Mouse (Mus musculus) CH12.LX (cell line): ENCODE measurements around the gene Pnldc1.

ENCODE experiments used
- CHD2 ChIP-seq: IDR thresholded peaks from 2 replicates; pipeline ENCODE4 v1.6.1; 2011; ENCODE audit warnings: low read length, improper control_type of control experiment
- CTCF ChIP-seq, 2 experiments: IDR thresholded peaks in 1 of 2; conservative IDR thresholded peaks in 1 of 2; 2 replicates each; pipeline ENCODE4 v1.5.1; 2011 to 2012; ENCODE audit warnings: low read depth in 2 of 2, low read length in 2 of 2, improper control_type of control experiment in 1 of 2, inconsistent platforms in 1 of 2, mild to moderate bottlenecking in 1 of 2, moderate library complexity in 1 of 2
- EP300 ChIP-seq: IDR thresholded peaks from 2 replicates; pipeline ENCODE4 v1.6.1; 2011; ENCODE audit warnings: low read length, improper control_type of control experiment
- GABPA ChIP-seq: IDR thresholded peaks from 2 replicates; pipeline ENCODE4 v1.6.1; 2012; ENCODE audit warnings: low read depth, low read length, improper control_type of control experiment, inconsistent platforms; ENCODE audit not compliant: insufficient replicate concordance
- MYC ChIP-seq: IDR thresholded peaks from 2 replicates; pipeline ENCODE4 v1.6.1; 2011; ENCODE audit warnings: low read depth, mild to moderate bottlenecking, improper control_type of control experiment, low read length
- POLR2A ChIP-seq: IDR thresholded peaks from 2 replicates; pipeline ENCODE4 v1.6.1; 2011; ENCODE audit warnings: low read depth, mild to moderate bottlenecking, improper control_type of control experiment, low read length
- POLR2AphosphoS2 ChIP-seq: IDR thresholded peaks from 2 replicates; pipeline ENCODE4 v1.6.1; 2011; ENCODE audit warnings: low read depth, low read length, improper control_type of control experiment
- SIN3A ChIP-seq: IDR thresholded peaks from 2 replicates; pipeline ENCODE4 v1.6.1; 2012; ENCODE audit warnings: low read length, improper control_type of control experiment, inconsistent platforms
- SMC3 ChIP-seq: IDR thresholded peaks from 2 replicates; pipeline ENCODE4 v1.6.1; 2011; ENCODE audit warnings: low read depth, low read length, improper control_type of control experiment
- TBP ChIP-seq: conservative IDR thresholded peaks from 2 replicates; pipeline ENCODE4 v1.6.1; 2011; ENCODE audit warnings: low read depth, low read length, improper control_type of control experiment
- USF2 ChIP-seq: conservative IDR thresholded peaks from 2 replicates; pipeline ENCODE4 v1.6.1; 2011; ENCODE audit warnings: low read depth, low read length, improper control_type of control experiment

GRCm38 (mm10) chr17:12941543-12942260 lies 31.7 kb upstream of the Pnldc1 start:
- no peak for TF ChIP-seq SIN3A
- no peak for TF ChIP-seq POLR2A
- TF ChIP-seq SMC3: no peak
- no peak for TF ChIP-seq CTCF (conservative IDR thresholded peaks at IDR 0.05 in 1 of 2, IDR thresholded peaks at IDR 0.05 in 1 of 2; ENCODE audit: low read depth in 2 of 2, low read length in 2 of 2)
- TF ChIP-seq EP300: no peak
- no peak for TF ChIP-seq TBP
- TF ChIP-seq MYC: no peak
- TF ChIP-seq POLR2AphosphoS2: no peak
- TF ChIP-seq CHD2: no peak
- TF ChIP-seq GABPA: no peak
- no peak for TF ChIP-seq USF2
